In genomic region chr4:42916617-42917401, GRCm38 (mm10) we compare ENCODE assay signal across 8 mouse cellular contexts. TPM values are rescaled to one million over a fixed set of nuclear protein-coding genes. Genes with fewer than 3 reads are reported as not detected.
A peak's percentile ranks its signal among the peaks of the same experiment; 100 is the strongest.
DNase-seq lines count a peak whose midpoint lies in the region; ATAC-seq and TF ChIP-seq lines count a peak whose summit lies in the region.

Phf24 (plus strand) TSS chr4:42916660.

- peak within 1 kb of the TSS; percentile 93 for H3K4me2 ChIP-seq in forebrain, embryonic 11.5 days (ENCODE audit: low read depth, low read length, severe bottlenecking)
- peak within 1 kb of the TSS; percentile 80 for H3K4me2 ChIP-seq in intestine, embryonic 14.5 days (ENCODE audit: low read length)
- peak within 1 kb of the TSS; percentile 85 for H3K4me2 ChIP-seq in limb, embryonic 12.5 days
- peak within 1 kb of the TSS; percentile 81 for H3K4me2 ChIP-seq in midbrain, embryonic 16.5 days (ENCODE audit: low read length)

- peak; percentile 22 for DNase-seq in gastrocnemius, postnatal 14 days
- DNase-seq in gastrocnemius, postnatal 36 days = no peak
- peak; percentile 78 for DNase-seq in brain, embryonic 14.5 days (ENCODE audit: low read depth)
- peak; percentile 62 for DNase-seq in forebrain, embryonic 11.5 days (ENCODE audit: low spot score)
- peak; percentile 69 for DNase-seq in intestine, embryonic 14.5 days (ENCODE audit: low spot score)

- intact Hi-C loops in gastrocnemius, postnatal 14 days (cut with DNase I; ENCODE audit: low total_unique reads) = no loop called here
- intact Hi-C loops in gastrocnemius, postnatal 36 days (cut with DNase I) = no loop called here

- peak; percentile 55; the same call in 1 of the 2 replicates for ATAC-seq in forebrain, embryonic 11.5 days (replicated peaks; ENCODE audit: low FRiP score)
- ATAC-seq in intestine, embryonic 14.5 days (replicated peaks; ENCODE audit: low FRiP score, low TSS enrichment, low read depth) = peak; percentile 78
- peak; percentile 59; the same call in 1 of the 2 replicates for ATAC-seq in limb, embryonic 12.5 days (ENCODE audit: insufficient number of reproducible peaks, insufficient read depth, low FRiP score, low TSS enrichment, low read depth)
- peak; percentile 87 for ATAC-seq in midbrain, embryonic 16.5 days
- ATAC-seq in erythroblast, adult 5-6 weeks (replicated peaks; ENCODE audit: low FRiP score, poor library complexity, severe bottlenecking) = no peak

- H3K27ac ChIP-seq in forebrain, embryonic 11.5 days (ENCODE audit: low read depth, low read length) = no peak within 1 kb of the TSS
- no peak within 1 kb of the TSS for H3K27ac ChIP-seq in intestine, embryonic 14.5 days (ENCODE audit: low read depth)
- no peak within 1 kb of the TSS for H3K27ac ChIP-seq in limb, embryonic 12.5 days
- peak within 1 kb of the TSS; percentile 79 for H3K27ac ChIP-seq in midbrain, embryonic 16.5 days (ENCODE audit: low read length)

- WGBS in forebrain, embryonic 11.5 days = 1% methylated on average over 72 of the region's 90 CpGs
- whole genome bisulfite sequencing in intestine, embryonic 14.5 days = under 1% methylated on average over 76 of the region's 90 CpGs
- under 1% methylated on average over 74 of the region's 90 CpGs for WGBS in limb, embryonic 12.5 days
- under 1% methylated on average over 60 of the region's 90 CpGs for WGBS in midbrain, embryonic 16.5 days

- TF ChIP-seq POLR2A in brain, embryonic 14.5 days (IDR thresholded peaks at IDR 0.05; ENCODE audit: borderline replicate concordance, extremely low read depth, insufficient read depth, insufficient read length, poor library complexity, severe bottlenecking) = peak; percentile 27; the same call in 1 of the 2 replicates

- no peak for TF ChIP-seq CTCF in brain, embryonic 14.5 days (IDR thresholded peaks at IDR 0.05; ENCODE audit: borderline replicate concordance, extremely low read depth, insufficient read depth, insufficient read length)

- no peaks in the 10 kb centered on the region for H3K36me3 ChIP-seq in forebrain, embryonic 11.5 days (ENCODE audit: control insufficient read depth, insufficient read depth, low read length)
- no peaks in the 10 kb centered on the region for H3K36me3 ChIP-seq in intestine, embryonic 14.5 days (ENCODE audit: control insufficient read depth, insufficient read depth, low read length)
- H3K36me3 ChIP-seq in limb, embryonic 12.5 days = no peaks in the 10 kb centered on the region
- H3K36me3 ChIP-seq in midbrain, embryonic 16.5 days (ENCODE audit: control insufficient read depth, insufficient read depth, low read length) = no peaks in the 10 kb centered on the region

- H3K4me1 ChIP-seq in forebrain, embryonic 11.5 days (replicated peaks; ENCODE audit: control insufficient read depth, insufficient read depth, low read length) = no peaks in the 10 kb centered on the region; the same call in 1 of the 2 replicates
- peaks cover 8% of the 10 kb centered on the region; the same call in 1 of the 2 replicates for H3K4me1 ChIP-seq in intestine, embryonic 14.5 days (replicated peaks; ENCODE audit: control insufficient read depth, insufficient read depth, low read length)
- H3K4me1 ChIP-seq in limb, embryonic 12.5 days (replicated peaks) = no peaks in the 10 kb centered on the region
- H3K4me1 ChIP-seq in midbrain, embryonic 16.5 days (ENCODE audit: control insufficient read depth, insufficient read depth, low read length) = peaks cover 14% of the 10 kb centered on the region

- peak within 1 kb of the TSS; percentile 72 for H3K9ac ChIP-seq in forebrain, embryonic 11.5 days (ENCODE audit: low read length)
- H3K9ac ChIP-seq in intestine, embryonic 14.5 days (ENCODE audit: low read length) = peak within 1 kb of the TSS; percentile 49
- H3K9ac ChIP-seq in limb, embryonic 12.5 days (replicated peaks) = peak within 1 kb of the TSS; percentile 69
- peak within 1 kb of the TSS; percentile 96 for H3K9ac ChIP-seq in midbrain, embryonic 16.5 days (ENCODE audit: low read depth, low read length)

- H3K4me3 ChIP-seq in forebrain, embryonic 11.5 days (ENCODE audit: low read depth, low read length) = peak within 1 kb of the TSS; percentile 67
- peak within 1 kb of the TSS; percentile 56 for H3K4me3 ChIP-seq in intestine, embryonic 14.5 days (ENCODE audit: low read depth, low read length)
- peak within 1 kb of the TSS; percentile 65 for H3K4me3 ChIP-seq in limb, embryonic 12.5 days (replicated peaks)
- peak within 1 kb of the TSS; percentile 81 for H3K4me3 ChIP-seq in midbrain, embryonic 16.5 days (ENCODE audit: low read depth, low read length)

- peaks cover 20% of the 10 kb centered on the region for H3K27me3 ChIP-seq in forebrain, embryonic 11.5 days (ENCODE audit: control insufficient read depth, insufficient read depth, low read length)
- peaks cover 53% of the 10 kb centered on the region for H3K27me3 ChIP-seq in intestine, embryonic 14.5 days (replicated peaks; ENCODE audit: control insufficient read depth, insufficient read depth, low read length)
- peaks cover 83% of the 10 kb centered on the region for H3K27me3 ChIP-seq in limb, embryonic 12.5 days
- no peaks in the 10 kb centered on the region for H3K27me3 ChIP-seq in midbrain, embryonic 16.5 days (ENCODE audit: control insufficient read depth, insufficient read depth, low read depth, low read length)

- H3K9me3 ChIP-seq in forebrain, embryonic 11.5 days (ENCODE audit: control insufficient read depth, low read length) = no peaks in the 10 kb centered on the region
- no peaks in the 10 kb centered on the region for H3K9me3 ChIP-seq in intestine, embryonic 14.5 days (ENCODE audit: control insufficient read depth, low read length)
- no peaks in the 10 kb centered on the region for H3K9me3 ChIP-seq in limb, embryonic 12.5 days
- H3K9me3 ChIP-seq in midbrain, embryonic 16.5 days (replicated peaks; ENCODE audit: control insufficient read depth, low read length, poor library complexity, severe bottlenecking) = no peaks in the 10 kb centered on the region

RNA-seq across cellular contexts. Expression of gene Phf24, which starts in this region (rescaled TPM):
- total RNA-seq in gastrocnemius, postnatal 14 days (2021) = under 1 TPM; 0.45 to 0.66 TPM
- under 1 TPM; 0.15 to 0.97 TPM for total RNA-seq in gastrocnemius, postnatal 36 days (2021)
- 42.3 and 58.2 TPM in 2 replicates for polyA plus RNA-seq in brain, embryonic 14.5 days (2012; rRNA removed)
- polyA plus RNA-seq in forebrain, embryonic 11.5 days (2014; fragmentation: Nextera tagmentation; extraction: Ambion mirVana) = 1.3 and 2.1 TPM in 2 replicates
- 1.6 and 1.9 TPM in 2 replicates for polyA plus RNA-seq in intestine, embryonic 14.5 days (2014; fragmentation: Nextera tagmentation; extraction: Ambion mirVana)
- polyA plus RNA-seq in limb, embryonic 12.5 days (2016; fragmentation: Nextera tagmentation; extraction: Ambion mirVana) = 0.14 and 0.31 TPM in 2 replicates
- polyA plus RNA-seq in midbrain, embryonic 16.5 days (2015; fragmentation: Nextera tagmentation; extraction: Ambion mirVana) = 44.1 and 45.8 TPM in 2 replicates
- total RNA-seq in erythroblast, adult 5-6 weeks (2015; ENCODE audit: low replicate concordance) = not detected in 2 replicates
- total RNA-seq in erythroblast, adult 5-6 weeks (2017; ENCODE audit: low replicate concordance) = 1.7 and 5.8 TPM in 2 replicates

Comparison
In these comparisons a context has a peak if more than half of its experiments do, and no peak if none do; other contexts are left out.
1. RNA of gene Phf24 (polyA plus RNA-seq): 42.3 to 58.2 TPM in brain, embryonic 14.5 days and 44.1 to 45.8 TPM in midbrain, embryonic 16.5 days; 1.6 to 1.9 TPM in intestine, embryonic 14.5 days, 1.3 to 2.1 TPM in forebrain, embryonic 11.5 days and 0.14 to 0.31 TPM in limb, embryonic 12.5 days; every median in the first group is over 10 times any median in the second.
2. Peak in DNase-seq in gastrocnemius, postnatal 14 days; RNA of the gene not detected or under 1 TPM.
3. Peak in ATAC-seq, H3K4me3 ChIP-seq, H3K9ac ChIP-seq and H3K4me2 ChIP-seq in limb, embryonic 12.5 days; RNA of the gene not detected or under 1 TPM.
4. DNase-seq: peak in brain, embryonic 14.5 days (single experiment), forebrain, embryonic 11.5 days (single experiment) and intestine, embryonic 14.5 days (single experiment); none in gastrocnemius, postnatal 36 days (0 of 2).
5. Peak in every context shown above with its lines, with median percentiles within 50 percentile points of each other: H3K4me2 ChIP-seq, H3K4me3 ChIP-seq and H3K9ac ChIP-seq.